Mouse (Mus musculus): Measurements from ENCODE around the gene Gm13089.

DNA sequence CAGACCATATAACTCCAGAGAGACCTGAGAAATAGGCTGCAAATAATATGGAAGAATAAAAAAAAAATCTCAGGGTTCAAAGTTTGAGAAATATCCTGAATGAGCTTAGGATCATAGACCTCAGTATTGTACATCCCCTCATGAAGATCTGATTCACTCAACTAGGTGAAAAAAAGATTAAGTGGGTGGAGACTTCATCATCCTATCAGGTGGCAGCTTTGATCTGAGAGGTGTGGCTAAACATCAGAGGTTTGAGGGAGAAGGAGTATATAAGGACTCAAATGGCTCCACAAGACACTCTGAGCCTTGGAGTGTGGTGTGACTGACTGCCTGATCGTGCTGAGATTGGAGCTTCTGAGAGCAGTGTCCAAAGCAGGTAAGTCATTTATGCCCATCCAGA is 16.6 kb upstream of the Gm13089 start, which contains the start of gene Gm13078:
- TF ChIP-seq CTCF (IDR thresholded peaks at IDR 0.05; ENCODE audit: borderline replicate concordance, insufficient read depth, low read length) = no peak
- no peak for TF ChIP-seq POLR2A (IDR thresholded peaks at IDR 0.05; ENCODE audit: low read depth, low read length)
